In the genomic region with DNA sequence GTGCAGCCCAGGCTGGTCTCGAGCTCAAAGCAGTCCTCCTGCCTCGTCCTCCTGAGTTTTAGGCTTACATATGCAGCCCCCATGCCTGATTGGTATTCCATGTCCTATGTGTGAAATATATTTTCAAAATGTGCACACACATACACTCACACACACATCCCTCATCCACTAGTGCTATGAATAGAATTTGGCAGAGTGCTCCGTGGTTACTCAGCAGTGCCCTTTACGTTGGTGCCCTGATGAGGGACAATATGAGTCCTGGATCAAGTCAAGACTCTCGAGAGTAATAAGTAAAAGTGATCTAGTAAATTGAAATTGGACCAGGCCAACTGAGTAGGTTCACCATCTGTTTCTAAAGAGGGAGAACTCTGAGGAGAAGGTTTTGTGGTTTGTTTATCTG, we compare ENCODE assay signal across 14 mouse cellular contexts. TPM values are rescaled to one million over a fixed set of nuclear protein-coding genes. Genes with fewer than 3 reads are reported as not detected.
DNase-seq lines count a peak whose midpoint lies in the region; ATAC-seq and TF ChIP-seq lines count a peak whose summit lies in the region.
"Had no signal": no experiment of that assay in that cellular context is flagged by ENCODE, and none has a peak within 500 bp of the region (broad histone marks: within the 10 kb centered on the region; RNA-seq: fewer than 3 reads in every experiment).

No protein-coding gene starts in this region.

- H3K9ac ChIP-seq in liver, adult 2 months (ENCODE audit: low read depth, low read length) = no peak overlapping the region
- H3K9ac ChIP-seq in liver, embryonic 12.5 days = no peak overlapping the region
- 0 out of 2 replicates have a peak overlapping the region, but pooled peaks have one; percentile 44 for H3K9ac ChIP-seq in embryonic facial prominence, embryonic 13.5 days
- H3K9ac ChIP-seq: intestine, embryonic 15.5 days; midbrain, embryonic 15.5 days had no signal

- TF ChIP-seq POLR2A in liver, adult 2 months (IDR thresholded peaks at IDR 0.05; ENCODE audit: extremely low read depth, insufficient read depth, low read length) = no peak

- peaks cover 25% of the 10 kb centered on the region; the same call in 1 of the 2 replicates for H3K79me2 ChIP-seq in liver, adult 2 months (ENCODE audit: control insufficient read depth, insufficient read depth, low read length)

- ATAC-seq in liver, embryonic 12.5 days = no peak
- no peak for ATAC-seq in embryonic facial prominence, embryonic 13.5 days (ENCODE audit: insufficient number of reproducible peaks, insufficient read depth, low FRiP score, low TSS enrichment, low read depth)
- no peak for ATAC-seq in inflammation-experienced regulatory T-cells, adult 6 months
- ATAC-seq: intestine, embryonic 15.5 days; midbrain, embryonic 15.5 days had no signal

- TF ChIP-seq CTCF in liver, adult 2 months (IDR thresholded peaks at IDR 0.05; ENCODE audit: low read depth, low read length) = no peak

- H3K27ac ChIP-seq in heart, embryonic 10.5 days = peak overlapping the region; percentile 90
- peak overlapping the region; percentile 93 for H3K27ac ChIP-seq in liver, adult 2 months (replicated peaks; ENCODE audit: insufficient read depth, low read depth, low read length)
- no peak overlapping the region for H3K27ac ChIP-seq in liver, embryonic 12.5 days
- H3K27ac ChIP-seq in embryonic facial prominence, embryonic 13.5 days = no peak overlapping the region
- H3K27ac ChIP-seq: midbrain, embryonic 15.5 days had no signal

- H3K4me3 ChIP-seq in heart, embryonic 10.5 days = no peak overlapping the region
- H3K4me3 ChIP-seq in liver, adult 2 months (ENCODE audit: insufficient read depth, low read depth, low read length) = no peak overlapping the region
- no peak overlapping the region for H3K4me3 ChIP-seq in liver, embryonic 12.5 days
- H3K4me3 ChIP-seq in embryonic facial prominence, embryonic 13.5 days = no peak overlapping the region
- H3K4me3 ChIP-seq: intestine, embryonic 15.5 days; midbrain, embryonic 15.5 days had no signal

- DNase-seq in heart, embryonic 10.5 days (ENCODE audit: low spot score) = no peak
- no peak for DNase-seq in heart, adult 11 months
- DNase-seq in liver, adult 2 months (ENCODE audit: extremely low read depth, low read depth, low spot score) = no peak
- DNase-seq in skeletal muscle tissue, adult 2 months (ENCODE audit: low read depth, low spot score) = peak; percentile 83
- DNase-seq: gastrocnemius, postnatal 14 days had no signal

- H3K9me3 ChIP-seq in heart, embryonic 10.5 days = no peaks in the 10 kb centered on the region
- no peaks in the 10 kb centered on the region for H3K9me3 ChIP-seq in liver, embryonic 12.5 days (replicated peaks)
- H3K9me3 ChIP-seq in embryonic facial prominence, embryonic 13.5 days = no peaks in the 10 kb centered on the region
- H3K9me3 ChIP-seq: intestine, embryonic 15.5 days; midbrain, embryonic 15.5 days had no signal

- 67% methylated on average over 5 of the region's 5 CpGs for WGBS in heart, embryonic 10.5 days
- WGBS in liver, adult 2 months = 39% methylated on average over 5 of the region's 5 CpGs
- 79% methylated on average over 5 of the region's 5 CpGs for WGBS in liver, embryonic 12.5 days (ENCODE audit: insufficient replicate concordance)
- 70% methylated on average over 5 of the region's 5 CpGs for WGBS in embryonic facial prominence, embryonic 13.5 days

- no peak overlapping the region for H3K4me2 ChIP-seq in liver, embryonic 12.5 days
- no peak overlapping the region for H3K4me2 ChIP-seq in embryonic facial prominence, embryonic 13.5 days
- H3K4me2 ChIP-seq: midbrain, embryonic 15.5 days had no signal

- peaks cover 95% of the 10 kb centered on the region for H3K4me1 ChIP-seq in heart, embryonic 10.5 days
- H3K4me1 ChIP-seq in liver, adult 2 months (ENCODE audit: control insufficient read depth, insufficient read depth, low read length) = peaks cover 60% of the 10 kb centered on the region
- H3K4me1 ChIP-seq in liver, embryonic 12.5 days = peaks cover 87% of the 10 kb centered on the region
- peaks cover 95% of the 10 kb centered on the region for H3K4me1 ChIP-seq in embryonic facial prominence, embryonic 13.5 days

- peaks cover 51% of the 10 kb centered on the region for H3K36me3 ChIP-seq in heart, embryonic 10.5 days
- H3K36me3 ChIP-seq in liver, adult 2 months (ENCODE audit: control insufficient read depth, insufficient read depth, low read length) = peaks cover 11% of the 10 kb centered on the region; the same call in 1 of the 2 replicates
- H3K36me3 ChIP-seq in liver, embryonic 12.5 days = peaks cover 41% of the 10 kb centered on the region
- peaks cover 14% of the 10 kb centered on the region for H3K36me3 ChIP-seq in embryonic facial prominence, embryonic 13.5 days

- no peaks in the 10 kb centered on the region for H3K27me3 ChIP-seq in heart, embryonic 10.5 days (ENCODE audit: insufficient read depth, poor library complexity, severe bottlenecking)
- no peaks in the 10 kb centered on the region for H3K27me3 ChIP-seq in liver, adult 2 months (ENCODE audit: control insufficient read depth, insufficient read depth, low read length)
- H3K27me3 ChIP-seq in liver, embryonic 12.5 days (replicated peaks) = no peaks in the 10 kb centered on the region
- no peaks in the 10 kb centered on the region for H3K27me3 ChIP-seq in embryonic facial prominence, embryonic 13.5 days
- H3K27me3 ChIP-seq: CH12.LX; intestine, embryonic 15.5 days; midbrain, embryonic 15.5 days had no signal

RNA-seq across cellular contexts. Expression of a gene that starts 29.7 kb away (rescaled TPM):
- polyA plus RNA-seq in heart, embryonic 10.5 days (2016; fragmentation: Nextera tagmentation; extraction: Ambion mirVana) = 0.40 and 1.2 TPM in 2 replicates
- 106 and 193 TPM in 2 replicates for total RNA-seq in liver, adult 2 months (2014; rRNA removed)
- 85.1 and 113 TPM in 2 replicates for polyA plus RNA-seq in liver, adult 2 months (2012; rRNA removed)
- 0.06 TPM in 1 of 2 replicates, not detected in the other for polyA plus RNA-seq in liver, embryonic 12.5 days (2016; fragmentation: Nextera tagmentation; extraction: Ambion mirVana)
- polyA plus RNA-seq in embryonic facial prominence, embryonic 13.5 days (2015; fragmentation: Nextera tagmentation; extraction: Ambion mirVana) = not detected in 2 replicates
- under 1 TPM in 1 of 3 experiments, not detected in 2; 0.52 TPM for polyA plus RNA-seq in inflammation-experienced regulatory T-cells, adult 6 months (2017; shearing (Covaris generic))
- total RNA-seq: CH12.LX; common myeloid progenitor, adult 5-6 weeks; gastrocnemius, postnatal 14 days; left cerebral cortex, postnatal 25 days had no signal
- polyA plus RNA-seq: brain, embryonic 14.5 days; intestine, embryonic 15.5 days; midbrain, embryonic 15.5 days had no signal

RNA-seq across cellular contexts. Expression of a gene that starts 44.4 kb away (rescaled TPM):
- polyA plus RNA-seq in heart, embryonic 10.5 days (2016; fragmentation: Nextera tagmentation; extraction: Ambion mirVana) = 53.9 and 61.8 TPM in 2 replicates
- total RNA-seq in liver, adult 2 months (2014; rRNA removed) = 66.7 and 90.9 TPM in 2 replicates
- 140 and 169 TPM in 2 replicates for polyA plus RNA-seq in liver, adult 2 months (2012; rRNA removed)
- 24.4 and 24.9 TPM in 2 replicates for polyA plus RNA-seq in liver, embryonic 12.5 days (2016; fragmentation: Nextera tagmentation; extraction: Ambion mirVana)
- polyA plus RNA-seq in embryonic facial prominence, embryonic 13.5 days (2015; fragmentation: Nextera tagmentation; extraction: Ambion mirVana) = 41.9 and 42.5 TPM in 2 replicates
- polyA plus RNA-seq in inflammation-experienced regulatory T-cells, adult 6 months (2017; shearing (Covaris generic)) = 10 to 100 TPM; 16.4 to 19.4 (median 16.5) TPM

RNA-seq across cellular contexts. Expression of a gene that starts 46.5 kb away (rescaled TPM):
- polyA plus RNA-seq in heart, embryonic 10.5 days (2016; fragmentation: Nextera tagmentation; extraction: Ambion mirVana) = 13.7 and 17.0 TPM in 2 replicates
- 4.8 TPM in 2 replicates for total RNA-seq in liver, adult 2 months (2014; rRNA removed)
- 2.9 and 3.9 TPM in 2 replicates for polyA plus RNA-seq in liver, adult 2 months (2012; rRNA removed)
- polyA plus RNA-seq in liver, embryonic 12.5 days (2016; fragmentation: Nextera tagmentation; extraction: Ambion mirVana) = 7.4 and 7.7 TPM in 2 replicates
- polyA plus RNA-seq in embryonic facial prominence, embryonic 13.5 days (2015; fragmentation: Nextera tagmentation; extraction: Ambion mirVana) = 14.6 and 17.4 TPM in 2 replicates
- polyA plus RNA-seq in inflammation-experienced regulatory T-cells, adult 6 months (2017; shearing (Covaris generic)) = 10 to 100 TPM in 1 of 3 experiments, 1 to 10 TPM in 2; 6.0 to 10.8 (median 8.0) TPM

Comparison
In these comparisons a context has a peak if more than half of its experiments do, and no peak if none do; other contexts are left out.
1. H3K27ac ChIP-seq: peak in heart, embryonic 10.5 days (single experiment) and liver, adult 2 months (single experiment); none in liver, embryonic 12.5 days (single experiment) and embryonic facial prominence, embryonic 13.5 days (single experiment).
2. RNA of a gene that starts 29.7 kb away (polyA plus RNA-seq): 85.1 to 113 TPM in liver, adult 2 months; 0.52 TPM in inflammation-experienced regulatory T-cells, adult 6 months, 0.40 to 1.2 TPM in heart, embryonic 10.5 days, not detected in embryonic facial prominence, embryonic 13.5 days and 0.06 TPM in liver, embryonic 12.5 days; every median in the first group is over 10 times any median in the second.